ENCODE assay signal across 16 mouse cellular contexts in the genomic region with DNA sequence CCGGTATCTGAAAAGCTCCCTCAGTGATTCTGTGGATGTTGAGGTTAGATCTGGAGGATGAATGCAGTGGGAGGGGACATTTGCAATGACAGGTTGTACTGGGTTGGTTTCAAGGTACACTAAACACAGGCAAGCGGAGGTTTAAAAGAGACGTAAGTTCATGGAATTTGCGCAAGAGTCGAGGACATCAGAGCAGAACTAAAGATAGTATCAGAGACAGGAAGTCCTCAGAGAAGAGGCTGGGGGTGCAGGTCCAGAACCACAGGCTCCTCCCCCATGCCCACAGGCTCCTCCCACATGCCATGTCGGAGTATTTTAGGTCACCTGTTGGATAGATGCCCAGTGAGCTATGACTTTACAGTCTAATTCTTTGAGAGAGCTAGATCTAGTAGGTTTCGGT.
DNase-seq lines count a peak whose midpoint lies in the region; ATAC-seq and TF ChIP-seq lines count a peak whose summit lies in the region.
"Had no signal": no experiment of that assay in that cellular context is flagged by ENCODE, and none has a peak within 500 bp of the region (broad histone marks: within the 10 kb centered on the region; RNA-seq: fewer than 3 reads in every experiment).

No protein-coding gene starts in this region.

- H3K36me3 ChIP-seq in forebrain, embryonic 15.5 days, result no peaks in the 10 kb centered on the region
- H3K36me3 ChIP-seq: embryonic facial prominence, embryonic 13.5 days; kidney, embryonic 15.5 days; limb, embryonic 10.5 days; midbrain, embryonic 10.5 days had no signal

- DNase-seq in thymus, postnatal 14 days, result peak; percentile 62
- DNase-seq in lung, adult 2 months, result no peak
- no peak for DNase-seq in lung, postnatal 10 days
- DNase-seq: adrenal gland, postnatal 25 days; cerebellum, postnatal 14 days; heart, adult 18-20 months; heart, postnatal 14 days had no signal

- no peak overlapping the region for H3K27ac ChIP-seq in forebrain, embryonic 15.5 days (replicated peaks)
- H3K27ac ChIP-seq: embryonic facial prominence, embryonic 13.5 days; kidney, embryonic 15.5 days; limb, embryonic 10.5 days; midbrain, embryonic 10.5 days had no signal

- no peaks in the 10 kb centered on the region for H3K4me1 ChIP-seq in forebrain, embryonic 15.5 days
- no peaks in the 10 kb centered on the region for H3K4me1 ChIP-seq in lung, adult 2 months (ENCODE audit: control insufficient read depth, insufficient read depth, low read length)
- H3K4me1 ChIP-seq: embryonic facial prominence, embryonic 13.5 days; kidney, embryonic 15.5 days; limb, embryonic 10.5 days; midbrain, embryonic 10.5 days had no signal

- H3K9me3 ChIP-seq in forebrain, embryonic 15.5 days, result no peaks in the 10 kb centered on the region
- H3K9me3 ChIP-seq: embryonic facial prominence, embryonic 13.5 days; kidney, embryonic 15.5 days; limb, embryonic 10.5 days; midbrain, embryonic 10.5 days had no signal

- no peak for TF ChIP-seq CTCF in lung, adult 2 months (IDR thresholded peaks at IDR 0.05; ENCODE audit: insufficient read depth, low read length)

- H3K27me3 ChIP-seq in forebrain, embryonic 15.5 days, result no peaks in the 10 kb centered on the region
- H3K27me3 ChIP-seq: embryonic facial prominence, embryonic 13.5 days; kidney, embryonic 15.5 days had no signal

- ATAC-seq in CD4-positive, CD25-positive, alpha-beta regulatory T cell, adult 4 months, result peak; percentile 96
- ATAC-seq in inflammation-experienced regulatory T-cells, adult 6 months, result peak; percentile 92
- ATAC-seq in neutrophil, adult 5-6 weeks (ENCODE audit: extremely low read depth, insufficient number of reproducible peaks, low FRiP score, poor library complexity, severe bottlenecking), result peak; percentile 55; the same call in 1 of the 2 replicates
- no peak for ATAC-seq in forebrain, embryonic 15.5 days (replicated peaks)

- H3K4me3 ChIP-seq in forebrain, embryonic 15.5 days, result no peak overlapping the region
- no peak overlapping the region for H3K4me3 ChIP-seq in lung, adult 2 months (replicated peaks; ENCODE audit: extremely low read depth, low read depth, low read length)
- H3K4me3 ChIP-seq: embryonic facial prominence, embryonic 13.5 days; kidney, embryonic 15.5 days; limb, embryonic 10.5 days; midbrain, embryonic 10.5 days; myocyte had no signal

- TF ChIP-seq POLR2A in lung, adult 2 months (IDR thresholded peaks at IDR 0.05; ENCODE audit: borderline replicate concordance, extremely low read depth, low read depth, low read length), result no peak

- 94% methylated on average over 7 of the region's 7 CpGs for WGBS in forebrain, embryonic 15.5 days
- WGBS in lung, adult 2 months, result 66% methylated on average over 7 of the region's 7 CpGs

- H3K4me2 ChIP-seq in forebrain, embryonic 15.5 days (replicated peaks), result no peak overlapping the region
- H3K4me2 ChIP-seq: embryonic facial prominence, embryonic 13.5 days; kidney, embryonic 15.5 days had no signal

- H3K9ac ChIP-seq in forebrain, embryonic 15.5 days (replicated peaks), result no peak overlapping the region
- H3K9ac ChIP-seq: embryonic facial prominence, embryonic 13.5 days; kidney, embryonic 15.5 days had no signal
